Mouse (Mus musculus): ENCODE data around the gene Esrrg.

GRCm38 (mm10) chr1:187771067-187771466 is 162.5 kb downstream of the Esrrg start:
- TF ChIP-seq GATA1 (IDR thresholded peaks at IDR 0.05; ENCODE audit: borderline replicate concordance, low read length) (no peak), FLI1 (IDR thresholded peaks at IDR 0.05; ENCODE audit: low read length) (no peak)

All from megakaryocyte, embryonic 14.5 days (primary cell).